Mouse (Mus musculus) frontal cortex, postnatal 14 days (tissue): Measurements from ENCODE around the gene Gm21627.
"Not testable (repeated sequence)": the region's sequence is repeated elsewhere in the genome, so short reads cannot be mapped to it uniquely, and the experiment has no call there.

Source experiments
- DNase-seq, 2 experiments: peaks; one replicate each; pipeline ENCODE4 v3.0.0; 2022; ENCODE audit warnings: low spot score in 2 of 2

The Gm21627 gene

GRCm38 (mm10) chrY:63228127-63228526 is at the start of gene Gm21627:
Gm21627 (plus strand) TSS chrY:63228427.
- DNase-seq = not testable (repeated sequence)
